Mouse (Mus musculus) adrenal gland, postnatal 10 days (tissue): ENCODE measurements around the gene Lipe. TPM values are rescaled to one million over a fixed set of nuclear protein-coding genes. Genes with fewer than 3 reads are reported as not detected.
A peak's percentile ranks its signal among the peaks of the same experiment; 100 is the strongest.

Experiments
- DNase-seq: peaks from one replicate; pipeline ENCODE4 v3.0.0; 2021; ENCODE audit warnings: mixed read lengths
- total RNA-seq, 2 experiments: library from RNA; stranded (reverse); gene quantifications; 2 replicates each; pipeline ENCODE4 v1.2.3; 2021

Gene Lipe
- total RNA-seq, 2 experiments from 2014 or later = 391 to 441 TPM

DNA sequence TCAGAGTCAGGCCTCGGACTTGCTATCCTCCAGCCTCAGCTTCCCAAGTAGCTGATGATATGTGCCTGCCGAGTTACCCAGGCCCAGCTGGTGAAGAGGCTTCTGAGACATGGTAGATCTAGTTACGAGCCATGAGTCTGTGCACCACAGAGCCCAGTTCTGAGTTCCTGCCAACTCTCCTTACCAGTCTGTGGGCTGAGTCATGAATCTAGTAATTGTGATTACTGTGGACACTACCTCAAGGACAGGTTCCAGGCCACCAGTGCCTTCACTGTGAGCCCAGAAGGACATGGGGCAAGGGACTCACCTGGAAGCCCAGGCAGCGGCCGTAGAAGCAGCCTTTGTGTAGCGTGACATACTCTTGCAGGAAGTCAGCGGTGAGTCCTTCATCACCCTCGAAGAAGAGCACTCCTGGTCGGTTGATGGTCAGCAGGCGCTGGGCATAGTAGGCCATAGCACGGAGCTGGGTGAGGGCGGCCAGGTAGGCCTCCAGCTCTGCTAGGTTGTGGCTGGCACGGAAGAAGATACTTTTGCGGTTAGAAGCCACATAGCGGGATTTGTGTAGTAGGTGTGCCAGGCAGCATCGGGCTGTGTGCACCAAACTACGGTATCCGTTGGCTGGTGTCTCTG lies 10.6 kb downstream of the Lipe start:
- DNase-seq = peak; percentile 61

DNA sequence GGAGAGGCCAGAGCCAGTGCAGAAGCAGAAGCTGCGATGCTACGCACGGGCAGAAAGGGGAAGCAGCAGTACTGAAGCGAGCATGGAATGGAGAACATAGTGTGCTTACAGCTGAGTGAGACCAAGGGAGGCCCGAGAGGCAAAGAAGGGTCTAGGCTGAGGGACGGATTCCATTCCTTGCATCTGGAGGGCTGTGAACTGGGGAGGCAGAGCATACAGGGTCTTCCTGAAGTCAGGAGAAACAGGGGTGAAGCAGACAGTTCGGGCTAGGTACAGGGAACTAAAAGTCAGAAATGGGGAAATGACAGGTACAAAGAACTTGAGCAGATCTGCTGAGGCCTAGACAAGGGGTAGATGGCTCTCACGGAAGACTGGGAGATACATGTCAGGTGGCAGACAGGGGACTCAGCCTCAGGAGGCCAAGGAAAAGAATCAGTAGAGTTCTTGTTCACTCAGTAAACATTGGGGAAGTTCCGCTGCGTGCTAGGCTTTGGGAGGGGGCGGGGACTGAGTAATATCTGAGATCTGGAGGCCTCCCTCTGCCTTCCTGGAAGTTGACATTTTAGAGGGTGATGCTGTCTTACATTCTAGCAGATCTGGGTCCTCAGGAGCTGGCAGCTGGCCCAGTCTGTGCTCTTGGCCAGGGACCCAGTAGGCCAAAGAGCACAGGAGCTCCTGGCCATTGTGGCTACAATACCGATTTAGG lies 12.5 kb downstream of the Lipe start:
- peak; percentile 91 for DNase-seq

- DNase-seq = no peak
Observed at GRCm38 (mm10) chr7:25385259-25385658, 13.3 kb downstream of the Lipe start.

GRCm38 (mm10) chr7:25384818-25385217 lies 13.7 kb downstream of the Lipe start:
- no peak for DNase-seq

- no peak for DNase-seq
Observed at GRCm38 (mm10) chr7:25384318-25384717, 14.2 kb downstream of the Lipe start.

DNA sequence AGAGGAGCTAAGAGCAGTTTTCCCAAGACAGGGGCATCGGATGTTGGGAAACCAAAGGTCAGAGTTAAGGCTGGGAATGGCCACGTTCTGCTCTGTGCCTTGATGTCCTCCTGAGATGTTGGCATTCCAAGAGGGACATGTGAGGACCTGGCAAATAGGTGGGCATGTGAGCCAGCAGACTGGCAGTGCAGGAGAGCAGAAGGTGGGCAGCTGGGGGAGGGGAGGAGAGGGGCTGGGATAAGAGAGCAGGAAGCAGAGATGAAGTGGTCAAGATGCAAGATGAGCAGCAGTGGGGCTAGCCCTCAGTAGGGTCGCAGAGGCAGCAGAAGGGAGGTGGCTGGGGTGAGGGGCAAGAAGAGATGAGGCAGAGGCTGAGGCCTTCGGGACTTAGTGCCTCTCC lies 14.6 kb downstream of the Lipe start:
- no peak for DNase-seq

DNA sequence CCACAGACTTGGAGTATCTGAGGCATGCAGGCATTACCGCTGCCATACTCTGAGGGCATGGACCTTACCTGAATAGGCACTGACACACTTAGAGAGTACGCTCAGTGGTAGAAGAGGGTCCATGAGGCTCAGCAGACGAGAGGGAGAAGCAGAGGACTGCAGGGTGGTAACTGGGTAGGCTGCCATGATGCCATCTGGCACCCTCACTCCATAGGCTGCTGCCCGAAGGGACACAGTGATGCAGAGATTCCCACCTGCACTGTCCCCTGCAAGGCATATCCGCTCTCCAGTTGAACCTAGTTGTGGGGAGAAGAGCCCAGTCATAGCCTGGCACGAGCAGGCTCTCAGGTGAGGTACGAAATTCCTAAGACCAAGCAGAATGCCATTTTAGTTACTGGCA lies 15.1 kb downstream of the Lipe start:
- no peak for DNase-seq

GRCm38 (mm10) chr7:25382541-25382940 lies 16.0 kb downstream of the Lipe start:
- DNase-seq = no peak

DNA sequence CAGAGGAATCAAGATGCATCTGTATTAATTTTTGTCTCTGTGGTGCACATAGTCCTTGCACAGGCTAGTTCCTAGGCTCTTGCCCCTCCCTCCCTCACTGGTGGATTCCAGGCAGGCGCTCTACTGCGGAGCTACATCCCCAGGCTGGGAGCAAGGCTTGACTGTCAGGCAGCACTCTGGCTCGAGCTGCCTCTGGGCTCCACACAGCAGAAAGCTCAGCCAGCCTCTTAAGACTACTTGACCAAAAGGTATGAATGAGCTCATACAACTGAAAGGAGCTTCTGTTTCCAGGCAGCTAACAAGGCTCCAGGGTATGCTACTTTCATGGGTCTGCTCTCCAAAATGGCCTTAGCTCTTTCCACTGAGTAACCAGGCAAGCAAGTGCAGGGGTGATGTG lies 17.2 kb downstream of the Lipe start:
- DNase-seq = no peak

DNA sequence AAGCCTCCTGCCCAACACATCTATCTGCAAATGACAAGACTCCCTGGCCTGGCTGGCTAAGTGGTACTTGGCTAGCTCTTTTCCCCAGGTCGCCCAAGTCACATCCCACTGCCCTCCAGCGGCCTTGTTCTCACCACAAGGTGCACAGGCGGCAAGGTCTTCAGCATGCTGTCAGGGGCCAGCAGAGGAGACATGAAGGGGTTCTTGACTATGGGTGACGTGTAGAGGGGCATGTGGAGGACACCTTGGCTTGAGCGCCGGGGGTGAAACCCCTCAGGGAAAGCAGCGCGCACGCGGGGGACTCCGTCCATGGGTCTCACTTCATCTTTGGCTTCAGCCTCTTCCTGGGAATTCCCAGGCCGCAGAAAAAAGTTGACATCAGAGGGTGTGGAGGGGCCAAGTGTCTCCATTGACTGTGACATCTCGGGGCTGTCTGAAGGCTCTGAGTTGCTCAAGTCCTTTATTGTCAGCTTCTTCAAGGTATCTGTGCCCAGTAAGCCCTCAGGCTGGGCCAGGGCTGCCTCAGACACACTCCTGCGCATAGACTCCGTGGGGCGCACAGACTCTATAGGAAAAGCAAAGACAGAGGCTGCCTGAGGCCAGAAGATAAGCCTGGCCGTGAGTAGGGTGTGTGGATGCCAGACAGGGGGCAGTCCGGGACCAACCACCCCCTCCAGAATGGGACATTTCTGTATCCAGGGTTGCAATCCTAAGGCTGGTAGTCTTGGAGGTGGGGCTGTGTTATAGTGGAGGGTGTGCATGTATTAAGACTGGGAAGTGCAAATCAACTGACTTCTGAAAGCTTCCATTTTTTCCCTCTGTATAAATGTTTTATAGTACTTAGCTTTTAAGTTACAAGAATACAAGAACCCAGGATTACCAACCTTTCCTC lies 17.9 kb downstream of the Lipe start:
- DNase-seq = peak; percentile 37

DNA sequence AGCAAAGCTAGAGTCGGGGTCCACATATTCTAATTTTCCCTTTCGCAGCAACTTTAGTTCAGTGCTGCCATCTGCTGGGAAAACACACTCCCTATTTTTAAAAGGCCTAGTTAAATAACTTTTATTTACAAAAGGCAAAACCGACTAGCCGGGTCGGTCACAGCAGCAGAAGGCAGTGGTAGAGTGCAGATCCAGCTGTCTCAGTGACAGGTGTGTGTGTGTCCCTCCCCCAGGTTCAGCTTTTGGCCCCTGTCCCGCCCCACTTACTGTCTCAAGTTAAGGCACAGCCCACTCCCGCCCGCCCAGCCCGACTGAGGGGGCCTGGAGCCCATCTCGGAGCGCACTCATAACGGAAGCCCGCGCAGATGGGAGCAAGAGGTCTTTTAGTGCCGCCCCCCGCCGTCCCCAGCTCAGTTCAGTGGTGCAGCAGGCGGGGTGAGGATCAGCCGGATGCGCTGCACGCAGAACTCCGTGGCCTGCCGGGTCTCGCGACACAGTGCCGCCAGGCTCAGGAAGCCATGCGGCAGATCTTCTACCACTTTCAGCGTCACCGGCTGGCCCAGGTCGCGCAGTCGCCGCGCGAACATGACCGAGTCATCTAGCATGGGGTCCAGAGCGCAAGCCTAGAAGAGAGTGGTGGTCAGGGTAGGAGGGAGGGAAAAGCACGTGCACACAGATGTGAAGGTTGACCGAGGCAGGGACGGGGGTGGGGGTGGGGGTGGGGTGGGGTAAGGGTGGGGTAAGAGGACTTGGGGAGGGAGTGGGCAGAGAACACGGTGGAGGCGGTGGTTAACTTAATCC lies 18.8 kb downstream of the Lipe start:
- DNase-seq = peak; percentile 64

GRCm38 (mm10) chr7:25378181-25379100 lies 20.1 kb downstream of the Lipe start:
- peak; percentile 55 for DNase-seq

GRCm38 (mm10) chr7:25377100-25377700 lies 21.3 kb downstream of the Lipe start:
- peak; percentile 65 for DNase-seq

GRCm38 (mm10) chr7:25376556-25376955 lies 22.0 kb downstream of the Lipe start:
- peak; percentile 92 for DNase-seq

GRCm38 (mm10) chr7:25372441-25372840 lies 26.1 kb downstream of the Lipe start:
- DNase-seq = peak; percentile 28

GRCm38 (mm10) chr7:25369058-25369749 lies 29.3 kb downstream of the Lipe start, which contains the start of gene Cnfn:
Cnfn (minus strand) TSS chr7:25369724.
- no peak for DNase-seq

- DNase-seq = no peak
Observed at GRCm38 (mm10) chr7:25368333-25368732, 30.2 kb downstream of the Lipe start.

DNA sequence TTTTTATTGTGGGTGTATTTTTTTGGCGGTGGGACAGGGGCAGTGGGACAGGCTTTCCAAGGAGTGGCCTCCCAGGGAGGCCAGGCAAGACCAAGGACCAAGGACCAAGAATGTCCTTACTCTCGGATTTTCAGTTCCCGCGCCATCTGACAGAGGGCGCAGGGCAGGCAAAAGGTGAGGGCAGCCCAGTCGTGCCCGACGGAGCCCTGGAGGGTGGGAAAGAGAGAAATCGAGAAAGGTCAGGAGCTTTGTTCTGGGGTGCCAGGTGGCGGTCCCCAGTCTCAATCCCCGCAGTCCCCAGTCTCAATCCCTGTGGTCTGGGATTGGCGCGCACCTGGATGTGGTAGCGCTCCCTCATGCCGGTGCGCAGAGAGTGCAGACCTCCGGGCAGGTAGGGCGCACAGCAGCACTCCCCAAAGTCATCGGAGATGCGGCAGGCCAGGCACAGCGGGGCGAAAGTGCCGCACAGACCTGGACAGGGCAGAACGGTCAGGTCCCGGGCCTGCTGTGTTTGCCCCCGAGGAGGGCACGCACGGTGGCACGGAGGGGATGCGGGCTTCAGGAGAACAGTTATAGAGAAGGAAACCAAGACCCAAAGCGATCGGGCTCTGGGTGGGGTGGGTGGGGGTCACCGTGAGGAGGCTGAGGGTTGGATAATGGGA lies 30.7 kb downstream of the Lipe start:
- peak; percentile 62 for DNase-seq

DNA sequence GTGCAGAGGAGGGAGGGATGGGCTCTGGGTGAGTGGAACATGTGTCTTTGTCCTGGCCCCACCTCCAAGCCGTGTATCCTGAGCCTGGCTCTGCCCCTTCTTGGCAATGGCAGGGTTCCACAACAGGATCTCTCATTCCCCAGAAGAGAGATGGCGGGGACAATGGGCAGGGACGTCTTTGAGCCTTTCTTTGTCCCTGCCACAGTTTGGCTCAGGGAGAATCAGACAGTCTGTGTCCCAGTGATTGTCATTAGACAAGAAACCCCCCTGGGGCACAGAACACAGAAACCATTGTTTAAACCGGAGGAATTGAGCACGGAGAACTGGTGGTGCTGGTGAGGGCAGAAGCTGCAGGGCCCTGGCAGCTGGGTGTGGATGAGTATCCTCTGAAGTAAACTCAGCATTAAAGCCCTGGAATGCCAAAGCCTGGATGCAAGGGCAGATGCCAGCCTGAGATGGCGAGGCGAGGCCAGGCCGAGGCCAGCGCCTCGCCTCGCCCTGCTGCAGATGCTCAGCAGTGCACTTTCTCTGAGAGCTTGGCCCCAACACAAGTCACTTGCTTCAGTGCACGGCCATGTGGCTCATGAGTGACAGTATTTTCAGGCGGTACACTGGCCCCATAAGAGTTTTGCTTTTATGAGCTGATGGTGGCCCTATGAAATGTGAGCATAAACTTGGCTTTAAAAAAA lies 32.4 kb downstream of the Lipe start:
- no peak for DNase-seq
